Mouse (Mus musculus): ENCODE measurements at regions not wholly inside any gene's neighbourhood (a gene's known extent, or its start where the extent isn't known, plus 50 kb on each side); places are given as distances from the start of the nearest gene placed in this dataset. TPM values are rescaled to one million over a fixed set of nuclear protein-coding genes. Genes with fewer than 3 reads are reported as not detected.

DNA sequence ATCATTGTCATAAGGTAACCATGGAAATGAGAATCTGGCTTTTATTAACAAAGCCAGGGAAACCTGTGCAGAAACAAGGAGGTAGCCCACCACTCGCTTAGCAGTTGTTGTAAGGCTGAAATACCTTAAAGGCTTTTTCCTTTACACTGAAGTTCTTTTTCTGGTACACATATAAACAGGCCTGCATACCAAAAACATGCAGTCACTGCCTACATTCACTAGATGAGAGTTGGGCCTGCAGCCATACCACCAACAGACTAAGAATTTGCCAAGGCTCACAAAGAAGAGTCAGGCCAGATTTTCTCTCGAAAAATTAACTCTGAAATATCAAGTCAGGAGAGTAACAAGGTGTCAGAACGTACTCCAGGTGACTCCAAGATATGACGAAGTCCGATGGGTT lies 61.3 kb upstream of the Mpdz start:
- no peak overlapping the region for H3K4me3 ChIP-seq
- peak; percentile 17 for DNase-seq
- H3K27ac ChIP-seq: 0 out of 2 replicates have a peak overlapping the region, but pooled peaks have one; percentile 8
- TF ChIP-seq CTCF (IDR thresholded peaks at IDR 0.05): no peak
- intact Hi-C loops (cut with DNase I): no loop called here

DNA sequence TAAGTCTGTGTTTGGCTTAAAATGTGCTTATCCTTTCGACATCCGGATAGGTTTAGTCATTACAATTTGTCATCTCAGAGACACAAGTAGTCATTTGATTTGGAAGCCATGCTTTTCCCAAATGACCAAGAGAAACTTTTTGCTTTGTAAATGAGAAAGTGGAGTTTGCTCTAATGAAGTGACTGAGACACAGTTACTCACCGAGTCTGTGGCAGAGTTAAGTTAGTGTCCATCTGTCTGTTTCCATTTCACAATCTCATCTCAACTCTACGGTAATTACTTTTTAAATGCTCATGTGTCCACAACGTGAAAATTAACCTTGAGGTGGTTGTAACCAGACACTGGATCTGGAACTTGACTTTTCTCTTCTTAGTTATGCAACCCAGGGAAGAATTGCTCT lies 59.2 kb upstream of the Mpdz start:
- peak overlapping the region; percentile 49; the same call in 1 of the 2 replicates for H3K27ac ChIP-seq
- DNase-seq: no peak
- intact Hi-C loops (cut with DNase I): no loop called here
- no peak for TF ChIP-seq CTCF (IDR thresholded peaks at IDR 0.05)
- no peak overlapping the region for H3K4me3 ChIP-seq

DNA sequence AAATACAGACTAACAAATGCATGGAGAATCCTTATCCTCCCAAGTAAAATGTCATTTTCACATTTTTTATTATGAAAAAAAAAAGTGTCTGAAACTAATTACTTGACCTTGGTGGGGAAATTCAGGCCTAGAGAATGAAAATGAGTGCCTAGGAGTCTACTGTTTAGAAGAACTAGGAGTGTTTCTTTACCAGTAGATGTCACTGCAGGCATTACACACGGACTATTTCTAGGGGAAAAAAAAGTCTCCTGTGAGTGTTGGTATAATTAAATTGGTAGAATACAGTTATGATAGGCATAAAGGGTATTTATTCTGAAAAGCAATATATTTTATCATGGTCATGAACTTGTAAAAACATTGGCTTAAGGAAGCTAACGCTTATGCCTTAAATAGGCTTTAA lies 55.5 kb upstream of the Mpdz start:
- intact Hi-C loops (cut with DNase I): loop anchor here (5.0 to 10.0 kb wide), 3 partner anchors 1044 to 1434 kb away; no protein-coding TSS in a partner anchor
- Histone ChIP-seq H3K4me3 (no peak overlapping the region), H3K27ac (no peak overlapping the region)
- no peak for DNase-seq
- TF ChIP-seq CTCF (IDR thresholded peaks at IDR 0.05): peak; percentile 75

DNA sequence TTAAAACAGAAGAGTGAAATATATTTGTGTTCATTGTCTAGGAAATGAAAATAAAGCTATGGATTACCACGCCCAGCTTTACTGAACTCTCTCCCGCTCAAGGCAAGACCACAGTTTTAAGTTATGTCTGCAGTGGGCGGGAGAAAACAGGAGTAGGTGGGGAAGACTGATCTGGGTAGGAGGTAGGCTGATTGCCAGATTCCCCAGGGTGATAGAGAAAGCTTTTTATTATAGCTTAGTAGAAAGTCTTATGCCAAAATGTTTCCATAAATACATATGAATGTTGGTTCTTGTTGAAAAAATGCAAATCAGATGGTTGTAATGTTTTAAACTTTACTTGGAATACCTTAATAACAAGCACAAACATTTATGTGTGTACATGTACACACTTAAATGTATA lies 50.2 kb upstream of the Mpdz start:
- no peak overlapping the region for H3K4me3 ChIP-seq
- TF ChIP-seq CTCF (IDR thresholded peaks at IDR 0.05): no peak
- intact Hi-C loops (cut with DNase I): loop anchor here (10.0 kb wide), 1 partner anchor 1122 kb away; no protein-coding TSS in a partner anchor
- DNase-seq: no peak
- H3K27ac ChIP-seq: no peak overlapping the region

Small RNA genes lying in the stretch of these regions (microRNA-seq; reads per million reads assigned to microRNA genes)
- not detected for gene Gm22402

All from gastrocnemius, adult 2 months (tissue).